Mouse (Mus musculus) left cerebral cortex, adult 9 months (tissue): ENCODE measurements around the gene Sel1l.

Source experiments
- DNase-seq, 2 experiments: peaks; one replicate each; pipeline ENCODE4 v3.0.0; 2022; ENCODE audit warnings: low spot score in 2 of 2

Sel1l gene

DNA sequence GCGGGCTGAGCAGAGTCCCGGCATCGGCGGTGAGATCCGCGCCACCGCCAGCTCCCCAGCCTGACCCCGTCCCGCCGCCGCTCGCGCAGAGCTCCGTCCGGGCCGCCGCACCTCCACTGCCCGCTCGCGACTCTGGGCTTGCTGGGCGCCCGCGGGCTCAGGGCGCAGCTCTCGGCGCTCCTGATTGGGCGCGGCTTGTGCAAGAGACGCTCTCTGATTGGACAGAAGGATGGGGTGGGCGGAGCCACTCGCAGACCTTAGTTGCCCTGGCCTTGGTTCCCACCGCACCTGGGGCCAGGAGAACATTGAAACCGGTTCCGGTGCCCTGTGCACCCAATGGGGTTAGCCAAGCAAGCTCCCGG lies 70.0 kb downstream of the Sel1l start:
- DNase-seq, result peak; percentile 37 to 76

DNA sequence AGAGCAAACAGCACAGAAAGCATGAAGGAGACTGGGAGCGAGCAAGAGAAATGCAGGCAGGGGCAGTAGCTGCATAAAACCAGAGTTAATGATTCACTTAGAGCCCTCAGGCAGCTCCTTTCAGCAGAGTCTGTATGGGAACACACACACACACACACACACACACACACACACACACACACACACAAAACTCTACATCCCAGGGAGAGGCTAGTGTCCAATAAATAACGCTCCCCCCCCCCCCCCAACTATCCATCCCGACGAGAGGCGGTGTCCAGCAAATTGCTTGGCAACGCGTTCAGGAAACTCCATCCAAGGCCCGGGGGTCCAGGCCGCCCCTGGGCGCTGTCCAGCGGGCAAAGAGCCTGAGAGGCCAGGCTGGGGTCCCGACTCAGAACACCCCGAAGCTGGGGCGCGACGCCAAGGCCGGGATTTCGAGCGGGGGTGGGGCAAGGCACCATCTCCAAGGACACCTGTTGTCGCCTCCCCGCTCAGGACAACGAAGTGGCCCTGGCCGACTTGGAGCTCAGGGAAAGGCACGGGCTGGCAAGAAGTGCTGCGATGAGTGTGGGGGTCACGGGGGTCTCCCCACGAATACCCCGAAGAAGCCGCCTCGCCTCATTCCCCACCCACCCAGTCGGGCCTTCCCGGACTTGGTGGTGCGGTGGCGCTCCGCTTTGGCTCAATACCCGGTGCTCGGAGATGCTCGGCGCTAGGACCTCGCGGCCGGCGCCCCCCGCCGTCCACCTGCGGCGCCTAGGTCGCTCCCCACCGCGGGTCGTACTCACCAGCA lies 70.5 kb downstream of the Sel1l start:
- peak in 1 of 2 experiments; percentile 39 for DNase-seq

DNA sequence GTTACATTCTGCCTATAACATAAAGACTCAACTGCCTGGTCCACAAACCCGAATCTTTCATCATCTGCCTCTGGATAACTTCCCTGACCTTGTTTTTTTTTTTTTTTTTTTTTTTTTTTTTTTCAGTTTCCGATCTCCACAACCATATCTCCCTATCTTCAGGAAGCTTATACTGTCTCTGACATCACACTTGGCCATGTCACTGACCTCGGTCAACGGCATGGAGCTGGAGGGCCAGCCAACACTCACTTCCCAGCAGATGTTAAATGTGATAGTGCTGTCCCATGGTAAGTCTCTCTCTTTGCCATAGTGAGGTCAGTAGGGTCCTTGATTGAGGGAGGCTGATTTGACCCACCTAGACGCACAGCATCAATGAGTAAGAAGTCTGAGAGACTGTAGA lies 72.6 kb downstream of the Sel1l start:
- no peak for DNase-seq

DNA sequence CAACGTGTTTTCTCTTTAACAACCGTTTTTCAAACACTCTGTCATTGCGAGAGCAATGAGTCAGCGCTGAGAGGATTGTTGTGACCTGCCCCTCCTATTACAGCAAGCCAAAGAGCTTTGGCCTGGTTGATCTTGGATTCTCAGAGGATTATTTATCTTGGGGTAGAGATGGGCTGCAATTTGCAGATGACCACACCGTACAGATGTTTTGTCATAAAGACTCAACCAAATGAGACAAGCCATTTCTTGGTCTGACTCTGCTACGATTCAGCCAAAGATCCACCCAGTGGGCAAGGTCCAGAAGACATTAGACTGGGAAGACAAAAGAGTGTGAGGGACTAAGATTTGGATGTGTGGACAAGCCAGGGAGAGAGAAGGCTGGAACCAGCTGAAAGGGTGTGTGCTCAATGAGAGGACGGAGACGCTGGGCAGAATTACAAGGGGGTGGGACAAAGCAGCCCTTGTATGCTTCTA lies 74.1 kb downstream of the Sel1l start:
- DNase-seq, result no peak

DNA sequence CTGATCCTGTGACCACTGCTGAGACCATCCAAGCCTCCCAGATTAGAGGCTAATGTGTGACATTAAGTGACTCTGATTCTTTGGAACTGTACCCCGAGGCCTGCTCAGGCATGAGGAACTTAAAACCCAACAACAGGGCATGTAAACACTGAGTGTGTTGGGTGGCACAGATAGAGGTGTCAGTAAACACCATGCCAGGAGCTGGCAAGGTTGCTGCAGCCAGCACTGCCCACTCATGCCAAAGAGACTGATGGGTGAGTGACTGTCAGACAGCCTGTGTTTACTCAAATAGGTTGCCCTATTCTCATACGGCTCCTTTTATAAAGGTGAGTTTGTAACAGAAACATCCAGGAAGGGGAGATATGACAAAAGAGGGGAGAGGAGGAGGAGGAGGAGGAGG lies 80.1 kb downstream of the Sel1l start:
- no peak for DNase-seq

DNA sequence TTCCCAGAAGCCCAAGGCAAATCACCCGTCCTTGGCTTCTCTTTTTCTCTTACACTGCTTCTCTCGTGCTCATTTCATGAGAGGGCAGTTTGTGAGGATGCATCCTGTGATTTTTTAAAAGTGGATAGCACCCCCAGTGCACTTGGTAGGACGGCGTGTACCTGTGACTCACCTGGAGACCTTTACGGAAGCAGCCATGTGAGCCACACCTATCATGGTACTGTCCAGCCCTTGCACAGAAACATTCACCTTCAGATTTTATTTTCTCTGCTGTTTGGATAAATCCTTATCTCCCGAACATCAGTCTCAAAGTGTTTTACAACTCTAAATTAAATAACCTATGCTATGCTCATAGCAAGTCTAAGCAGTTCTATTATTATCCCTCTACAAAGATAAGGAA lies 80.8 kb downstream of the Sel1l start:
- DNase-seq, result no peak

DNA sequence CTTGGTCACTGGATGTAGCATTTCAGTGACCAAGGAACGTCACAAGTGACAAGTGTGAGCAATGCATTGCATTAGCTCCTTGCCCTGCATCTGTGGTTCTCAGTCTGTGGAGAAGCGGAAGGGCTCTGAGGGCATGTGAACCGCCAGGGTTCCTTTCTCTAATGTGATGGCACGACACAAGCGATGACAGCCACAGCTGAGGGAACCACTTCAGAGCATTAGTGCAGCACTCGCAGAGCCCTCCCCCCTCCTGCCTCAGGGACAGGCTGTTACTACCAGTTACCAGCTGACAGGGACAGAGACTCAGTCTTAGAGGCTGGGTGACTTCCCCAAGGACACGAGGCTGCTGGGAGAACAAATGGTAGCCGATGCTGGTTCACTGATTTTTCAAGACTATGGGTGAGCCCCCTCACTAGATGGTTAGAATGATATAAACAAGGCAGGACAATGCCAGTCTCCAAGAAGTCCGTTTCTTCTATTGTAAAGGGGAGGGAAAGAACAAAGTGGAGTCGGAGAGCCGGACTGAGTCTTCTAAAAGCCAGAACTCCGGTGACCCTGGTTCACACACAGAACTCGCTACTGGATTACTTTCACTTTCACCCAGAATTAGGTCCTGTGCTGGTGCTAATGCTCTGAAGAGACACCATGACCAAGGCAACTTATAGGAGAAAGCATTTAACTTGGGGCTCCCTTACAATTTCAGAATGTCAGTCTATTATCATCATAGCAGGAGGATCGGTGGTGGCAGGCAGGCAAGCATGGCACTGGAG lies 82.4 kb downstream of the Sel1l start:
- DNase-seq, result peak in 1 of 2 experiments; percentile 60

DNA sequence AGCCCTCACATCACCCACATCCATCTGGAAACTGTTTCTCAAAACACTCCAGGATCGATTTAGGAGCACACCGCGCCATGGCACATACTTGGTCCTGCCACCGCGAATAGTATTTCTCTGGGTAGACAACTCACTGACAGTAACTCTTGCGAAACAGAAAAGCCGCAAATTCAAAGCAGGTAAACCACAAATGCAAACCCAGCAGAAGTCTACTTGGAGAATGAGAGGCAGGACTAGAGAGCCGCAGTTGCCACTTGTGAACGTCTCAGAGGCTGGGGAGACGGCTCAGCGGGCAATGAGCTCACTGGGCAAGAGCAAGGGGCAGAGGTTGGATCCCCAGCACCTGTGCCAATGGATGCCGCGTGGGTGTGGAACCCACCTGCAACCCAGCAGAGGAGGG lies 83.5 kb downstream of the Sel1l start:
- no peak for DNase-seq

DNA sequence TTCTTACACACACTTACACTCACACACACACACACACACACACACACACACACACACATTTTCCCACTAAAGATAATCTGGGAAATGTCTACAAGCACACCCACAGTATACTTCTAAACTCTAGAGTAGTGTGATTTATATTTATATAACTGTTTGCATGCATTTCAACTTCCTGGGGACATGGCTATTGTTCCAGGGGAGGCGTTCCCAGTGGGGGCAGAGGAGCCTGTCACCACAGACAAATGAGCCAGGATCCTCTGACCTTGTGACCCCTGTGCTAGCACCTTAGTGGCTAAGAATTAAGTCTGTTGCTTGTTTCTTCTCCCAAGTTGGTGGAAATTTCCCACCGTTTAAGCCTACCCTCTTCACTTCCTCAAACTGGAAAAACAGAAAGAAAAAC lies 83.9 kb downstream of the Sel1l start:
- DNase-seq, result no peak

DNA sequence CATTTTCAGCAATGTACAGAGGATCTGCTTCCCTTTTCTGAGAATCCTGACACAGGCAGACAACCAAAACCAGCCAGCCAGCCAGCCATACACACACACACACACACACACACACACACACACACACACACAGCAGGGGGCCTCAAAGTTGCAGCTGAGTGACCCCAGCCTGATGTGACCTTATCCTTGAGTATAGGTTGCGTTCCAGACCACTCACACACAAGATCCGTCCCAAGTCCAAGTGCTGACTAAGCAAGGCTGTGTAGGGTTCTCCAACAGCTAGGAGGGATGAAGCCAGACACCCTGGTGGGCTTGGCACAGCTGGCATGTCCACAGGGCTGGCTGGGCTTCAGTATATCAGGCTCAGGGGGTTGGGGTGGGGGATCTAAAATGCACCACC lies 84.5 kb downstream of the Sel1l start:
- no peak for DNase-seq

DNA sequence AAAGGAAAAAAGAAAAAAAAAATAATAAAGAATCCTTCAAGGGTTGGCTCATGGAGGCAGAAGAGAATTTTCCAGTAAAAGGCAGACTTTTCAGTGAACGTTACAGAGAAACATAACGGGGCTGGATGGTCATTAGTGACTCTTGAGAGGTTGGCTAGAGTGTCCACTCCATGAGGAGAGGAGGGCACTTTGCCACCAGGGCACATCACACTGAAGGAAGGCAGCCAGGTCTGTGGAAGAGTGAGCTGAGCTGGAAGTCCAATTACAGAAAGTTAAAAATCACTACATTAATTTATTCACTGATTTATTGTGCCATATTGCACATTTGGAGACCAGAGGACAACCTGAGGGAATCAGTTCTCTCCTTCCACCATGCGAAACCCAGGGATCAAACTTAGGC lies 89.1 kb downstream of the Sel1l start:
- DNase-seq, result no peak

DNA sequence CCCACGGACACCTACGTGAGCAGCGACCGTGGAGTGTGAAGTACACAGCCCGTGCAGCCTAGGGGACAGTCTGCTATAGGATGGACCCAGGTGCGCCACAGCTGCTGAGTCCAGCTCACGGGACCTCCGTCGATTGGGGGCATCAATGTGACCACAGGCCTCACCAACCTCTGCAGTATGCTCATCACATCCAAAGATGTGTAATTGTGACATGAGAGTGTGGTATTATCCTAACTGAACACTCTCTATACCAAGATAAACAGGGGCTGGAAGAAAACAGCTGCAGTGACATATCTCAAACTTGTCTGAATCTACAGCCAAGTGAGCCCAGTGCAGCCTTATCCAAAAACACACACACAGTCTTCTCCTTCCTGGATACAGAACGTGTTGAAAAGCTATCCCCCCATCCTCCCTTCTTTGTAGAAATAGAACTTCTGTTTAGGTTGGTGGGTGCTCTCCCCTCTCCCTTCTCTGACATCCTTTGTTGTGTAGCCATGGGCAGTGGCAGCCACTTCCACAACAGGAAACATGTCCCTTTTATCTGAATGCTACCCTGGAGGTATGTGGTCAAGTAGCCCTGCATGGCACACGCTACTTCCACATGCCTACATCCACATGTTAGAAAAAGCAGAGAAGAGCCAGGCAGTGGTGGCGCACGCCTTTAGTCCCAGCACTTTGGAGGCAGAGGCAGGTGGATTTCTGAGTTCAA lies 90.9 kb downstream of the Sel1l start:
- no peak for DNase-seq

DNA sequence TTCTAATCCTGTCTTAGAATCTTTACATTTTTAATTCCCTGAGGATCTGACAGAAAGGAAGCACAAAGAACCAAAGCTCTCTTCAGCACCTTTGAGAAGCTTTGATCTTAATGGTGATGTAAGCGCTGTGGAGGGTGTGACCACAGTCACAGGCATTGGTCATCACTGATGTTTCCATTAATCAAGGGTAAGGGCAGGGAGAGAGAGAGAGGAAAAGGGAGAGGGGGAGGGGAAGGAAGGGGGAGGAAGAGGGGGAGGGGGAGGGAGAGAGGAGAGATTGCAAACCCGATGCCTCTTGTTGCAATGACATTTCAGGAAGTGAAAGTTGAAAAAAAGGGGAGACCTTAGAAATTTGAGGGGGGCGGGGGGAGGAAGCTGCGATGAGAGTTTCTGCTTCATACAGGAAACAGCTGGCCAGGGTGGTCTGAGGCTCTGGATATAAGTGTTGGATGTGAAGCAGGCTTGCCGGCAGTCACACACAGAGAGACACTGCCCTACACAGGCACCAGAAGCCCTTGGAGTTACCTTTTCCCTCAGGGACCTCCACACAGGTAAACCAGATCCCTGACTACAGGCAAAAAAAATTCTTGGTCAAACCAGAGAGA lies 92.3 kb downstream of the Sel1l start:
- no peak for DNase-seq
